Mouse (Mus musculus) brain, embryonic 14.5 days (tissue): ENCODE measurements around the gene Zfp704.

Experiments
- CTCF ChIP-seq: fragments of 200-500 bp; IDR thresholded peaks from 2 replicates; pipeline ENCODE4 v1.5.1; 2012; ENCODE audit warnings: inconsistent platforms, mild to moderate bottlenecking, moderate library complexity, borderline replicate concordance; ENCODE audit not compliant: insufficient read depth, insufficient read length; ENCODE audit errors: extremely low read depth
- POLR2A ChIP-seq: fragments of 200-500 bp; IDR thresholded peaks from 2 replicates; pipeline ENCODE4 v1.6.1; 2012; ENCODE audit warnings: mild to moderate bottlenecking, inconsistent platforms, borderline replicate concordance; ENCODE audit not compliant: poor library complexity, insufficient read depth, insufficient read length, severe bottlenecking; ENCODE audit errors: extremely low read depth

DNA sequence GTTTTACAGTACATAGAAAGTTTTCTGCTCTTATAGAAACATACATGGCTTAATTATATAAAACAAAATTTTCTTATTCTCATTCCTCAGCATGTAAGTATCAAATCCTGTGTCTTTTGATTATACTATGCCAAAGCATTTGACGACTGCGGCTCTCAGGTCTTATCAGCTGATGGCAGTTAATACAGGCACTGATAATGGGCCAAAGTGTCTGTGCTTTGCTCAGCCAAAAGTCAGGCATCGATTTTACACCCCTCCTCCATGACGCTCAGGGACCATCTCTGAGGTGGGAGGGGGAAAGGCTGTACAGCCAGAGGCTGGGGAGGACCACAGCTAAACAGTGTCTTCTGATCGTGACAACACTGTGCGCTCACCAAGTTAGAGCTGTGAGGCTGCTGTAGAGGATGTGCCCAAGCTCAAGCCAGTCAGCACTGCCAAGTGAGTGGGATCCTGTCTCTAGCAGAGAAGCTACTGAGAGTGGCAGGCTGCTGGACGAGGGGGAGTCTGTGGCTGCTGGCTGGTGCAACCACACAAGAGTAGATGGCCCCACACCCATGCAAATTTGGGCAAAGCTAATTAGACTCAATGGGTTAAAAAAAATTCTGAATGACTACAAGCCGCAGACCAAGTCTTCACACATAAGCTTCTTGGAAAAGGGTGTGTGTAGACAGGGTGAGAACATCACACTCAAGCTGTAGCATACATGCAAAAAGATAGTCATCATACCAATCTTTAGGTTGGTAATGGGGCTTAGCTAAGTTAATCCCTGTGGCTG lies 155.1 kb downstream of the Zfp704 start:
- no peak for TF ChIP-seq CTCF
- TF ChIP-seq POLR2A = no peak
